Mouse (Mus musculus) layer of hippocampus, postnatal 36 days (tissue): ENCODE data around the gene Anln. TPM values are rescaled to one million over a fixed set of nuclear protein-coding genes. Genes with fewer than 3 reads are reported as not detected.
"Not testable (repeated sequence)": the region's sequence is repeated elsewhere in the genome, so short reads cannot be mapped to it uniquely, and the experiment has no call there.

Source experiments
- DNase-seq, 2 experiments: peaks; one replicate each; pipeline ENCODE4 v3.0.0; 2022
- total RNA-seq, 2 experiments: library from RNA; stranded (reverse); gene quantifications; 2 replicates each; pipeline ENCODE4 v1.2.3; 2021

Anln gene
- total RNA-seq, 2 experiments from 2014 or later: 20.3 TPM

- DNase-seq: no peak
Measured at GRCm38 (mm10) chr9:22319109-22319508, 69.9 kb downstream of the Anln start.

- DNase-seq: not testable (repeated sequence)
Measured at GRCm38 (mm10) chr9:22316047-22316446, 72.9 kb downstream of the Anln start.

GRCm38 (mm10) chr9:22314066-22314465 lies 74.9 kb downstream of the Anln start:
- no peak for DNase-seq

DNA sequence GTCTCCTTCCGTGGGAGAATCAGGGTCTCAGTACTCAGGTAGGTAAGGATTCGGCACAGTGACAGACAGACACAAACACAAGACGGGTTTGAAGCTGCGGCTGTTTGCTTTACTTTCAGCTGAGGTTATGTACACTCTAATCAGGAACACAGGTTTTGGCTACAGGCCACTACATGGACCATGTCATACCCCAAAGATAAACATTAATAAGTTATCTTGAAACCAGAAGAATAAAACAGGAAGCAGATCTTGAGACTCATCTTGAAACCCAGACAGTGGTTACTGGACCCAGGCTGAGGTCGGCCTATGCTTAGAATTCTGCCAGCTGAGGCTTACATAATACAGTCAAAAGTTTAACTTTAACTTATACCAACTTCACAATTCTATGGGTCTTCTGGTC lies 75.8 kb downstream of the Anln start:
- DNase-seq: no peak

GRCm38 (mm10) chr9:22309651-22310050 lies 79.3 kb downstream of the Anln start:
- no peak for DNase-seq

DNA sequence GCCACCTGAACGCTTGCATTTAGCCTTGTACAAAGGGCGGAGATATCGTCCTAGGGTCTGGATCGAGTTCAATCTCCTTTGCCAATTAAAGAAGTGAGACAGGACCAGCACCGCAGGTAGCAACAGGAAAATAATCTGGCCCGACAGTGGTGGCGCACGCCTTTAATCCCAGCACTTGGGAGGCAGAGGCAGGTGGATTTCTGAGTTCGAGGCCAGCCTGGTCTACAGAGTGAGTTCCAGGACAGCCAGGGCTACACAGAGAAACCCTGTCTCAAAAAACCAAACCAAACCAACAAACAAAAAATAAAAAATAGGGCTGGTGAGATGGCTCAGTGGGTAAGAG lies 81.1 kb downstream of the Anln start:
- not testable (repeated sequence) for DNase-seq

DNA sequence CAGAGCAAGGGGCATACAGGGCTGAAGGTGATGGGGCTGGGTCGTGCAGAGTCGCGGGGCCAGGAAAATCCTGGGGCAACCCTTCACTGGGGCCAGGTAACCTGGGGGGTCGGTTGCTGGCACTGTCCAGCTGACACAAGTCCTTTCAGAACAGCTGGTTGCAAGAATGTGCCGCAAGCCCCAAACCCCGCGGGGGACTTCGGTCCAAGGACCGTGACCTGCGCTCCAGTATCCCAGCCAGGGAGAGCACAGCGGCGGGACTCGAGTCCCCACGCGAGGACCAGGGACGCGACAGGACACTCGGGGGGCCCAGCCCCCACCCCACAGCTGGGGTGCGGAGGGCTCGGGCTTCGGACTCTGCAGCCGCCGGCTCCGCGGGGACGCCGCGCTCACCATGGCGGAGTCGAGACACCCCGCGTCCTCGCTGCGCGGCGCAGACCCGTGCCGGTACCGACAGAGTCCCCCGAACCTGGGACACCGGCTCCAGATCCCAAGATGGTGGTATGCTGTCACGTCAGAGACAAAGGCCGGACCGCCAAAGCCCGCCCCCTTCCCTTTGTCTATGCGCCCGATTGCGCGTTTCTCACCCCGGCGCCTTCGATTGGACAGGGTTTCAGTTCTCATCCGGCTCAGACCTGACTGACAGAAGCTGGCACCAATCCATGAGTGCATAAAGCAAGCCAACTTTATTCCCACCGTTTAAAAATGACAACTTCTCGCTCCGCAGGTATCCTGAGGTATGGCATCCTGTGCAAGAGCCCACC lies 81.7 kb downstream of the Anln start, which contains the start of gene Zfp810:
TSS of gene Zfp810 (minus strand) at position 493 of the 764 bp plus-strand sequence.
- peak; percentile 90 to 91 for DNase-seq

DNA sequence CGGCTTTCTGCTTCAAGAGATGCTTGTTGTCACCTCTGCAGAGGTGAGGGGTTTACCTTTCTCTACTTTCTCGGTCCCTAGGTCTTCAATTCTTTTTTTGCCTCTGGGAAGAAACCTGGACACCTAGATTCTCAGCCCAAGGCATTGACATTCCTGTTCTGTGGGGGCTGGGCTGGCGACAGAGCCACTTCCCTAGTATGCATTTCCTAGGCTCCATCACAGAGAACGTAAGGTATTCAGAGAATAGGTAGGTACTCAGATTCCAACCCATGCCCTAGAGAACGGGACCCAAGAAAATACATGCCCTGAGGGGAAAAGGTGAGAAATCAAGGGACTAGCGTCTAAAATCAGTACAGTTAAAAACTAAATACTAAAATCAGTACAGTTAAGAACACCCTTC lies 82.3 kb downstream of the Anln start:
- peak in 1 of 2 experiments; percentile 6 for DNase-seq

- no peak for DNase-seq
Measured at GRCm38 (mm10) chr9:22302199-22302598, 86.8 kb downstream of the Anln start.

Other genes with a start within 250 kb of the Anln start
- 10 to 100 TPM; 44.9 to 47.4 TPM for gene Pigyl, start 232.3 kb downstream of the Anln start, total RNA-seq
- gene Zfp872, start 201.1 kb downstream of the Anln start, total RNA-seq: under 1 TPM in 1 of 2 experiments, not detected in 1; 0.38 TPM
- gene Zfp809, start 163.5 kb downstream of the Anln start, total RNA-seq: 10 to 100 TPM; 22.5 to 27.6 TPM
- gene Zfp599, start 129.3 kb downstream of the Anln start, total RNA-seq: 1 to 10 TPM; 5.5 to 5.6 TPM
- gene Zfp810, start 81.5 kb downstream of the Anln start, total RNA-seq: 10 to 100 TPM; 17.3 to 18.4 TPM
- gene 9530077C05Rik, start 22.3 kb upstream of the Anln start, total RNA-seq: 1 to 10 TPM; 7.1 to 7.8 TPM
- gene Gm17545, start 65.1 kb upstream of the Anln start, total RNA-seq: not detected
- gene Rp9, start 80.6 kb upstream of the Anln start, total RNA-seq: 10 to 100 TPM; 29.9 to 33.1 TPM
- 10 to 100 TPM; 22.8 to 24.5 TPM for gene Bbs9, start 86.5 kb upstream of the Anln start, total RNA-seq